Mouse (Mus musculus) lung, embryonic 14.5 days (tissue): ENCODE measurements at regions not wholly inside any gene's neighbourhood (a gene's known extent, or its start where the extent isn't known, plus 50 kb on each side); places are given as distances from the start of the nearest gene placed in this dataset.

ENCODE experiments used
- ATAC-seq: fragments of 200-750 bp; cut with Nextera tagmentation; 2 replicates; pipeline ENCODE4 v1.8.0; 2017; ENCODE audit warnings: mild to moderate bottlenecking, moderate TSS enrichment, moderate library complexity; ENCODE audit not compliant: insufficient read depth
- DNase-seq: peaks from one replicate; pipeline ENCODE4 v3.0.0-alpha.2; 2015
- H3K27ac ChIP-seq: fragments of 300-500 bp; sonication (generic); 2 replicates; pipeline ENCODE4 v1.5.1; 2014; ENCODE audit warnings: low read depth, mild to moderate bottlenecking, moderate library complexity
- H3K27me3 ChIP-seq: fragments of 300-500 bp; sonication (generic); 2 replicates; pipeline ENCODE4 v1.6.1; 2014; ENCODE audit warnings: low read length, control low read depth; ENCODE audit not compliant: insufficient read depth
- H3K36me3 ChIP-seq: fragments of 300-500 bp; sonication (generic); 2 replicates; pipeline ENCODE4 v1.6.1; 2014; ENCODE audit warnings: control low read depth; ENCODE audit not compliant: insufficient read depth
- H3K4me1 ChIP-seq: fragments of 300-500 bp; sonication (generic); 2 replicates; pipeline ENCODE4 v1.6.1; 2014; ENCODE audit warnings: antibody characterized with exemption, control low read depth; ENCODE audit not compliant: insufficient read depth
- H3K4me2 ChIP-seq: fragments of 300-500 bp; sonication (generic); 2 replicates; pipeline ENCODE4 v1.6.1; 2014; ENCODE audit warnings: mild to moderate bottlenecking
- H3K4me3 ChIP-seq: fragments of 300-500 bp; sonication (generic); 2 replicates; pipeline ENCODE4 v1.5.1; 2014; ENCODE audit warnings: low read depth, low read length
- H3K9ac ChIP-seq: fragments of 300-500 bp; sonication (generic); 2 replicates; pipeline ENCODE4 v1.6.1; 2014
- H3K9me3 ChIP-seq: fragments of 300-500 bp; sonication (generic); 2 replicates; pipeline ENCODE4 v1.6.1; 2016; ENCODE audit warnings: low read depth, low read length, control low read depth
- CTCF ChIP-seq: IDR thresholded peaks from 2 replicates; pipeline ENCODE4 v1.5.1; 2016; ENCODE audit warnings: antibody characterized with exemption, low read depth
- WGBS: fragments of 180-500 bp; shearing (Covaris S2); extraction: QIAGEN DNeasy Blood & Tissue Kit; methylation state at CpG from one replicate; pipeline ENCODE4 v1.1.7; 2014; 5-methylcytosine and 5-hydroxymethylcytosine counted together

GRCm38 (mm10) chr13:110784822-110785221 lies 390.0 kb downstream of the Plk2 start:
- Histone ChIP-seq H3K36me3 (no peaks in the 10 kb centered on the region), H3K4me3 (no peak overlapping the region), H3K4me2 (no peak overlapping the region), H3K27me3 (no peaks in the 10 kb centered on the region), H3K4me1 (no peaks in the 10 kb centered on the region), H3K27ac (no peak overlapping the region), H3K9me3 (no peaks in the 10 kb centered on the region), H3K9ac (no peak overlapping the region)
- 83% methylated on average over 5 of the region's 5 CpGs for WGBS
- no peak for TF ChIP-seq CTCF
- DNase-seq (no peak), ATAC-seq (no peak)

GRCm38 (mm10) chr13:110798313-110798712 lies 403.5 kb downstream of the Plk2 start:
- 30% methylated on average over 7 of the region's 7 CpGs for WGBS
- no peak for TF ChIP-seq CTCF
- DNase-seq (peak; percentile 52), ATAC-seq (no peak; the same call in 1 of the 2 replicates)
- no peaks in the 10 kb centered on the region for H3K4me1 ChIP-seq
- no peaks in the 10 kb centered on the region for H3K27me3 ChIP-seq
- no peaks in the 10 kb centered on the region for H3K9me3 ChIP-seq
- no peak overlapping the region for H3K9ac ChIP-seq
- H3K4me3 ChIP-seq = no peak overlapping the region
- H3K4me2 ChIP-seq = no peak overlapping the region
- no peaks in the 10 kb centered on the region for H3K36me3 ChIP-seq
- no peak overlapping the region for H3K27ac ChIP-seq

DNA sequence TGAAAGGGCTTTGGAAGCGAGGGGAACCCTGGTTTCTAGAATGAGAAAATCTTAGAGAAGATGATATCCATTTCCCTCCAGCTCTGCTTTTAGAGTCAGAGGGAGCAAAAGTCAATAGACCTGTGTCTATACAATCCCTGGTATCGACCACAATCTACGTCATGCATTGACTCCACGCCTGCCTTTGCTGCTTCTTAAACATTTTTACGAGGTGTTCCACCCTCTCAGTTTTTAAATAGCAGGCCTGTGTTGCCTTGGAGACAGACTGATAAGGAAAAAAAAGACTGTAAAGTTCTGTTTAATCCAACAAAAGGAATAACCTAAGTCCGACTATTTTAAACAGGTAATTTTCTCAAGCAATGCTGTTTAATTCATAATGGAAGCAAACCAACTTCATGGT lies 408.0 kb downstream of the Plk2 start:
- ATAC-seq = no peak
- no peak overlapping the region for H3K9ac ChIP-seq
- TF ChIP-seq CTCF = no peak
- no peak overlapping the region for H3K4me2 ChIP-seq
- H3K36me3 ChIP-seq = no peaks in the 10 kb centered on the region
- H3K4me1 ChIP-seq = no peaks in the 10 kb centered on the region
- H3K9me3 ChIP-seq = no peaks in the 10 kb centered on the region
- H3K27ac ChIP-seq = no peak overlapping the region
- 60% methylated on average over 6 of the region's 6 CpGs for WGBS
- H3K27me3 ChIP-seq = no peaks in the 10 kb centered on the region
- DNase-seq = peak; percentile 10
- no peak overlapping the region for H3K4me3 ChIP-seq

- TF ChIP-seq CTCF = no peak
- Histone ChIP-seq H3K36me3 (no peaks in the 10 kb centered on the region), H3K27me3 (no peaks in the 10 kb centered on the region), H3K4me2 (no peak overlapping the region), H3K4me1 (peaks cover 2% of the 10 kb centered on the region; the same call in 1 of the 2 replicates), H3K9ac (no peak overlapping the region), H3K9me3 (no peaks in the 10 kb centered on the region), H3K4me3 (no peak overlapping the region), H3K27ac (no peak overlapping the region)
- WGBS = 53% methylated on average over 6 of the region's 6 CpGs
- DNase-seq (no peak), ATAC-seq (no peak)
These were observed 417.6 kb downstream of the Plk2 start for GRCm38 (mm10) chr13:110812401-110812800.

DNA sequence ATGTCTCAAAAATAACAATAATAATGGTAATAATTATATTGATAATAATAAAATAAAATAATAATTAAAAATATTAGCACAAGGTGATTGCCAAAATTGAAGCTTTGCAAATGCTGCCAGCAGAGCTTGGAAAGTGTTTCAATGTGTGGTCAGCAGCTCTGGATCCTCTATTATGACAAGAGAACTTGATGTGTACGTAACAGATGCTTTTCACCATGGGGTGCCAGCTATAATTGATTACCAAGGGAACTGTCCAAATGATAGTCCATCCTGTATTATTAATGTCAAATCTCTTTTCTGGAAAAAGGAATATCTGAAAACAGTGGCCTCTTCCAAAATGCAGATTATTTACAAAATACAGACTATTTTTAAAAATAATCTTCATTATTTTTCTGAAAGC lies 419.2 kb downstream of the Plk2 start:
- Histone ChIP-seq H3K4me1 (peaks cover 2% of the 10 kb centered on the region; the same call in 1 of the 2 replicates), H3K27ac (no peak overlapping the region), H3K9ac (no peak overlapping the region), H3K4me3 (no peak overlapping the region), H3K9me3 (no peaks in the 10 kb centered on the region), H3K4me2 (no peak overlapping the region), H3K27me3 (no peaks in the 10 kb centered on the region), H3K36me3 (no peaks in the 10 kb centered on the region)
- 74% methylated on average over 1 of the region's 1 CpGs for WGBS
- no peak for ATAC-seq
- no peak for DNase-seq
- TF ChIP-seq CTCF = no peak

DNA sequence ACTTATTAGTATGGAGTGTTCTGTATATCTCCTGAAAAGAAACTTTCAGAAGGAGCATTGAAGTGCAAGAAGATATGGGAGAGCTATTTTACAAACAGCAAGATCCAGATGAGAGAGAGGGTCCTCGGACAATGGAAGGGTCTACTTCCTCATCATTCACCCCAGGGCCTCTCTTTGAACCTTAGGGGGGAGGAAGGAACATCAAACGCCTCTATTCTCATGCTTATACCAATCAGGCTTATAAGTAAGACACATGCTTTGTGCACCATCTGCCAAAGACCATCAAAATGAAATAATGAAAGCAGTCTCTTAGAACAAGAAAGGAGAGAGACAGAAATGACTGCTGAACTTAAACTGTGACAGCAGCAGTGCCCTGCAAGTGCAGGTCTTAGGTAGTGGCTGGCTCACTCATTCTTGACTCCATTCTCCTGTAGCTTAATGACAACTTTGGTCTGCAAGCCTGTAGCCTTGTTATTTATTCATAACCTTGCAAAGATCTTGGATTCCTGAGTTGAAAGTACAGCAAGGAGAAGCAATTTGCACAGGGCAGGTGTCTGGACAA lies 424.5 kb downstream of the Plk2 start:
- Histone ChIP-seq H3K9me3 (no peaks in the 10 kb centered on the region), H3K4me2 (no peak overlapping the region), H3K27ac (no peak overlapping the region), H3K4me3 (no peak overlapping the region), H3K27me3 (no peaks in the 10 kb centered on the region), H3K9ac (no peak overlapping the region), H3K4me1 (peaks cover 2% of the 10 kb centered on the region; the same call in 1 of the 2 replicates), H3K36me3 (no peaks in the 10 kb centered on the region)
- DNase-seq (no peak), ATAC-seq (no peak)
- no peak for TF ChIP-seq CTCF
- 57% methylated on average over 2 of the region's 2 CpGs for WGBS

- DNase-seq = no peak
- no peak overlapping the region for H3K4me2 ChIP-seq
- TF ChIP-seq CTCF = no peak
- H3K36me3 ChIP-seq = no peaks in the 10 kb centered on the region
- no peak overlapping the region for H3K4me3 ChIP-seq
- no peaks in the 10 kb centered on the region for H3K4me1 ChIP-seq
- ATAC-seq = no peak
- H3K9ac ChIP-seq = no peak overlapping the region
- H3K9me3 ChIP-seq = no peaks in the 10 kb centered on the region
- 53% methylated on average over 9 of the region's 9 CpGs for WGBS
- no peak overlapping the region for H3K27ac ChIP-seq
- H3K27me3 ChIP-seq = no peaks in the 10 kb centered on the region
These were observed 429.9 kb upstream of the Actbl2 start for GRCm38 (mm10) chr13:110824878-110825277.

DNA sequence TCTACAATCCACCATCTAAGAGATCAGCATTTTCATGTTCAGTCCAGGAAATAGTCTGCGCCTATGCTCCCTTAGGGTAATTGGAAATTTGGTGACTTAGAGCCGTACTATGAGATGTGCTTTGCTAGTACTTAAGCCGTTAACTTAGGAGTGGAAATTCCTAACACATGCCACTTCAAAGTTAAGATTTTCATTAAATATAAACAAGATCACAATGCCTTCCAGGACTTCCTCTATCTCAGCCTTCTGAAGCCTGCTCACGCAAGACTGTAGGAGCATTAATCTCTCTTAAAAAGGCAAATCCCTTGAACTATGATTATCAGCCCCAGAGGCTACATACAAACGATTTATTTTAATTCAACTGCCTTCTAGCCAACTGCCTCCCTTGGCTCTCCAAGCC lies 422.4 kb upstream of the Actbl2 start:
- H3K9ac ChIP-seq = no peak overlapping the region
- H3K4me1 ChIP-seq = no peaks in the 10 kb centered on the region
- TF ChIP-seq CTCF = no peak
- H3K27ac ChIP-seq = no peak overlapping the region
- H3K4me3 ChIP-seq = no peak overlapping the region
- no peaks in the 10 kb centered on the region for H3K27me3 ChIP-seq
- H3K36me3 ChIP-seq = no peaks in the 10 kb centered on the region
- WGBS = 34% methylated on average over 5 of the region's 5 CpGs
- DNase-seq (peak; percentile 21), ATAC-seq (no peak)
- H3K4me2 ChIP-seq = no peak overlapping the region
- H3K9me3 ChIP-seq = no peaks in the 10 kb centered on the region
